Comparison of ENCODE assay signal across 21 mouse cellular contexts in genomic region chr7:143692746-143693510, GRCm38 (mm10). TPM values are rescaled to one million over a fixed set of nuclear protein-coding genes. Genes with fewer than 3 reads are reported as not detected.
DNase-seq lines count a peak whose midpoint lies in the region; ATAC-seq lines count a peak whose summit lies in the region.
"Had no signal": no experiment of that assay in that cellular context is flagged by ENCODE, and none has a peak within 500 bp of the region (broad histone marks: within the 10 kb centered on the region; RNA-seq: fewer than 3 reads in every experiment).

No protein-coding gene starts in this region.

- no peak overlapping the region for H3K4me3 ChIP-seq in heart, embryonic 12.5 days

- H3K4me1 ChIP-seq in heart, embryonic 12.5 days (replicated peaks) = peaks cover 12% of the 10 kb centered on the region

- H3K36me3 ChIP-seq in heart, embryonic 12.5 days = peaks cover 99% of the 10 kb centered on the region
- H3K36me3 ChIP-seq: G1E had no signal

- 87% methylated on average over 12 of the region's 12 CpGs for WGBS in heart, embryonic 12.5 days

- DNase-seq in heart, adult 11 months = peak; percentile 82
- DNase-seq in right cerebral cortex, postnatal 25 days = peak; percentile 1
- DNase-seq in right cerebral cortex, postnatal 4 days = no peak
- peak; percentile 35 for DNase-seq in testis, postnatal 10 days (ENCODE audit: low spot score)
- no peak for DNase-seq in testis, postnatal 14 days (ENCODE audit: low spot score)
- peak; percentile 19 for DNase-seq in urinary bladder, adult 2 months (ENCODE audit: low spot score)
- no peak for DNase-seq in urinary bladder, postnatal 14 days (ENCODE audit: low spot score)
- DNase-seq: adrenal gland, adult 2 months; adrenal gland, adult 8-10 months; adrenal gland, postnatal 10 days; adrenal gland, postnatal 14 days; adrenal gland, postnatal 25 days; adrenal gland, postnatal 36 days; B cell, adult 2 months; cerebellum, adult 11 months; cerebellum, adult 11-12 months had no signal

- no peak overlapping the region for H3K9ac ChIP-seq in heart, embryonic 12.5 days

- no peak overlapping the region for H3K4me2 ChIP-seq in heart, embryonic 12.5 days

- no peak for ATAC-seq in heart, embryonic 12.5 days (ENCODE audit: insufficient number of reproducible peaks, low FRiP score)
- ATAC-seq: activated CD4-positive, CD25-positive, alpha-beta regulatory T cell, adult 4 months; CD4-positive, CD25-positive, alpha-beta regulatory T cell, adult 4 months; Patski had no signal

- no peaks in the 10 kb centered on the region for H3K9me3 ChIP-seq in heart, embryonic 12.5 days (replicated peaks)

- no peak overlapping the region for H3K27ac ChIP-seq in heart, embryonic 12.5 days (ENCODE audit: poor library complexity, severe bottlenecking)

- no peaks in the 10 kb centered on the region for H3K27me3 ChIP-seq in heart, embryonic 12.5 days (replicated peaks)
- H3K27me3 ChIP-seq: Patski had no signal

RNA-seq across cellular contexts. Expression of gene Tnfrsf23, which starts 7.3 kb away (rescaled TPM):
- polyA plus RNA-seq in heart, embryonic 12.5 days (2016; fragmentation: Nextera tagmentation; extraction: Ambion mirVana) = 2.8 and 3.1 TPM in 2 replicates
- polyA plus RNA-seq in urinary bladder, adult 2 months (2012; rRNA removed) = 5.6 and 6.8 TPM in 2 replicates
- polyA plus RNA-seq: G1E had no signal

RNA-seq across cellular contexts. Expression of gene Tnfrsf22, which starts 43.5 kb away (rescaled TPM):
- 2.8 and 3.1 TPM in 2 replicates for polyA plus RNA-seq in heart, embryonic 12.5 days (2016; fragmentation: Nextera tagmentation; extraction: Ambion mirVana)
- polyA plus RNA-seq in urinary bladder, adult 2 months (2012; rRNA removed) = 8.3 and 9.4 TPM in 2 replicates
- polyA plus RNA-seq: G1E had no signal

Comparison
In these comparisons a context has a peak if more than half of its experiments do, and no peak if none do; other contexts are left out.
1. DNase-seq: peak in heart, adult 11 months (single experiment), right cerebral cortex, postnatal 25 days (single experiment), testis, postnatal 10 days (single experiment) and urinary bladder, adult 2 months (single experiment); none in right cerebral cortex, postnatal 4 days (single experiment), testis, postnatal 14 days (single experiment) and urinary bladder, postnatal 14 days (single experiment).